Mouse (Mus musculus) heart, postnatal 0 days (tissue): ENCODE results near the gene Ccnl2.

Source experiments
- CTCF ChIP-seq: IDR thresholded peaks from 2 replicates; pipeline ENCODE4 v1.5.1; 2016; ENCODE audit warnings: antibody characterized with exemption, control low read depth, low read depth
- EP300 ChIP-seq: IDR thresholded peaks from 2 replicates; pipeline ENCODE4 v1.6.1; 2016; ENCODE audit warnings: antibody characterized with exemption, low read depth

GRCm38 (mm10) chr4:155788300-155788699, 24.0 kb upstream of the Ccnl2 start:
- TF ChIP-seq CTCF (no peak), EP300 (no peak)
